Mouse (Mus musculus) ES-Bruce4 (cell line): ENCODE measurements around the gene Agps.
A peak's percentile ranks its signal among the peaks of the same experiment; 100 is the strongest.

ENCODE experiments used
- CTCF ChIP-seq: IDR thresholded peaks from one replicate; pipeline ENCODE4 v1.8.1; 2011; ENCODE audit warnings: low read depth, low read length
- EP300 ChIP-seq: IDR thresholded peaks from 2 replicates; pipeline ENCODE4 v1.6.1; 2011; ENCODE audit warnings: low read depth, low read length; ENCODE audit not compliant: insufficient read depth
- POLR2A ChIP-seq: IDR thresholded peaks from one replicate; pipeline ENCODE4 v1.8.1; 2011; ENCODE audit warnings: low read length; ENCODE audit not compliant: insufficient read depth

- TF ChIP-seq CTCF, result no peak
- TF ChIP-seq POLR2A, result no peak
- TF ChIP-seq EP300, result peak; percentile 36; the same call in 1 of the 2 replicates
These were observed at the start of gene Agps for GRCm38 (mm10) chr2:75831881-75832633.
